ENCODE assay signal across 8 mouse cellular contexts in genomic region chr3:51223556-51223955, GRCm38 (mm10). TPM values are rescaled to one million over a fixed set of nuclear protein-coding genes. Genes with fewer than 3 reads are reported as not detected.
A peak's percentile ranks its signal among the peaks of the same experiment; 100 is the strongest.
DNase-seq lines count a peak whose midpoint lies in the region; ATAC-seq and TF ChIP-seq lines count a peak whose summit lies in the region.

No protein-coding gene starts in this region.

- peaks cover 13% of the 10 kb centered on the region for H3K79me2 ChIP-seq in CH12.LX (replicated peaks; ENCODE audit: control insufficient read depth, extremely low read depth, insufficient read depth, poor library complexity, severe bottlenecking)

- in situ Hi-C loops in CH12.LX (cut with MboI; ENCODE audit: low pct_ligation_motif_present, low pct_unique_long_range_greater_than_20kb, low sequenced_read_pairs), result loop anchor here (25.0 kb wide), 1 partner anchor 786 kb away; the partner anchor contains the start of gene Slc7a11

- peaks cover 0 to 7% of the 10 kb centered on the region in 2 experiments for H3K36me3 ChIP-seq in CH12.LX (replicated peaks in 1 of 2; ENCODE audit: control insufficient read depth in 1 of 2, insufficient read depth in 1 of 2, low read length in 1 of 2)
- no peaks in the 10 kb centered on the region for H3K36me3 ChIP-seq in forebrain, embryonic 14.5 days (ENCODE audit: control insufficient read depth, insufficient read depth, low read length)
- H3K36me3 ChIP-seq in liver, embryonic 12.5 days, result peaks cover 6% of the 10 kb centered on the region

- peak overlapping the region in 2 of 3 experiments; percentile 68 to 85 for H3K4me3 ChIP-seq in CH12.LX (replicated peaks in 1 of 3; ENCODE audit: low read depth in 2 of 3, low read length in 2 of 3, poor library complexity in 1 of 3)
- H3K4me3 ChIP-seq in forebrain, embryonic 14.5 days (ENCODE audit: low read depth, low read length), result peak overlapping the region; percentile 91; the same call in 1 of the 2 replicates
- peak overlapping the region; percentile 99 for H3K4me3 ChIP-seq in liver, embryonic 12.5 days

- DNase-seq in embryo, embryonic 10.5 days (ENCODE audit: low spot score), result peak; percentile 25
- no peak for DNase-seq in embryo, embryonic 11 days
- no peak for DNase-seq in CH12.LX (ENCODE audit: extremely low read depth)
- DNase-seq in forebrain, embryonic 14.5 days (ENCODE audit: low spot score), result peak; percentile 6
- no peak for DNase-seq in Muller cell, postnatal 12 days (ENCODE audit: inconsistent ontology term)
- DNase-seq in spleen, postnatal 10 days (ENCODE audit: low spot score in 2 of 2), result no peak
- DNase-seq in lung, adult 18-20 months, result no peak

- H3K4me1 ChIP-seq in CH12.LX (ENCODE audit: control insufficient read depth in 1 of 2, insufficient read depth in 2 of 2), result peaks cover 6 to 29% of the 10 kb centered on the region in 2 experiments
- H3K4me1 ChIP-seq in forebrain, embryonic 14.5 days (ENCODE audit: control insufficient read depth, insufficient read depth, low read length), result peaks cover 6% of the 10 kb centered on the region; the same call in 1 of the 2 replicates
- peaks cover 43% of the 10 kb centered on the region for H3K4me1 ChIP-seq in liver, embryonic 12.5 days

- H3K9ac ChIP-seq in CH12.LX (ENCODE audit: insufficient read depth, low read depth), result peak overlapping the region; percentile 70; the same call in 1 of the 2 replicates
- no peak overlapping the region for H3K9ac ChIP-seq in forebrain, embryonic 14.5 days (ENCODE audit: low read length)
- H3K9ac ChIP-seq in liver, embryonic 12.5 days, result peak overlapping the region; percentile 100; the same call in 1 of the 2 replicates

- 24% methylated on average over 5 of the region's 5 CpGs for WGBS in forebrain, embryonic 14.5 days
- WGBS in liver, embryonic 12.5 days (ENCODE audit: insufficient replicate concordance), result 37% methylated on average over 5 of the region's 5 CpGs

- no peak for TF ChIP-seq CTCF in CH12.LX (conservative IDR thresholded peaks at IDR 0.05 in 1 of 2, IDR thresholded peaks at IDR 0.05 in 1 of 2; ENCODE audit: low read depth in 2 of 2, low read length in 2 of 2)

- no peak for TF ChIP-seq POLR2A in CH12.LX (IDR thresholded peaks at IDR 0.05; ENCODE audit: low read depth, low read length)

- TF ChIP-seq EP300 in CH12.LX (IDR thresholded peaks at IDR 0.05; ENCODE audit: low read length), result no peak

- H3K27ac ChIP-seq in CH12.LX (ENCODE audit: insufficient read depth, low read depth), result no peak overlapping the region
- no peak overlapping the region for H3K27ac ChIP-seq in forebrain, embryonic 14.5 days (ENCODE audit: low read depth, low read length)
- peak overlapping the region; percentile 98; the same call in 1 of the 2 replicates for H3K27ac ChIP-seq in liver, embryonic 12.5 days

- TF ChIP-seq RAD21 in CH12.LX (IDR thresholded peaks at IDR 0.05; ENCODE audit: low read depth, low read length), result no peak

- dilution Hi-C loops in CH12.LX (cut with MboI; ENCODE audit: extremely low pct_ligation_motif_present, extremely low pct_unique_long_range_greater_than_20kb, low sequenced_read_pairs), result no loop called here

- H3K27me3 ChIP-seq in CH12.LX (replicated peaks), result no peaks in the 10 kb centered on the region
- H3K27me3 ChIP-seq in forebrain, embryonic 14.5 days (replicated peaks; ENCODE audit: control insufficient read depth, insufficient read depth, low read length), result no peaks in the 10 kb centered on the region
- H3K27me3 ChIP-seq in liver, embryonic 12.5 days (replicated peaks), result peaks cover 12% of the 10 kb centered on the region; the same call in 1 of the 2 replicates

- ATAC-seq in forebrain, embryonic 14.5 days, result no peak
- no peak for ATAC-seq in liver, embryonic 12.5 days

- H3K9me3 ChIP-seq in CH12.LX (replicated peaks; ENCODE audit: low read length), result no peaks in the 10 kb centered on the region
- H3K9me3 ChIP-seq in forebrain, embryonic 14.5 days (replicated peaks; ENCODE audit: control insufficient read depth, low read length), result no peaks in the 10 kb centered on the region
- no peaks in the 10 kb centered on the region for H3K9me3 ChIP-seq in liver, embryonic 12.5 days (replicated peaks)

- H3K4me2 ChIP-seq in CH12.LX (ENCODE audit: insufficient read depth, low read depth, poor library complexity, severe bottlenecking), result peak overlapping the region; percentile 95; the same call in 1 of the 2 replicates
- peak overlapping the region; percentile 74 for H3K4me2 ChIP-seq in forebrain, embryonic 14.5 days (ENCODE audit: low read length)
- peak overlapping the region; percentile 93 for H3K4me2 ChIP-seq in liver, embryonic 12.5 days

TF ChIP-seq in CH12.LX, 34 proteins besides CTCF, POLR2A, EP300 and RAD21:
- TF ChIP-seq ZKSCAN1 (IDR thresholded peaks at IDR 0.05; ENCODE audit: borderline replicate concordance, low read depth, low read length) (no peak), BHLHE40 (IDR thresholded peaks at IDR 0.05; ENCODE audit: low read depth, low read length) (no peak), POLR2AphosphoS2 (IDR thresholded peaks at IDR 0.05; ENCODE audit: low read depth, low read length) (no peak), KAT2A (IDR thresholded peaks at IDR 0.05; ENCODE audit: insufficient replicate concordance, low read length) (no peak), ELF1 (IDR thresholded peaks at IDR 0.05; ENCODE audit: low read depth, low read length) (no peak)
TF ChIP-seq in CH12.LX: peak in this region for 0.

RNA-seq across cellular contexts. Expression of gene Noct, which starts 0.7 kb away (rescaled TPM):
- total RNA-seq in CH12.LX (2012; rRNA removed) (8.7 and 10.2 TPM in 2 replicates), CH12.LX (2014; rRNA removed) (13.8 and 14.5 TPM in 2 replicates)
- 9.9 and 12.0 TPM in 2 replicates for polyA plus RNA-seq in CH12.LX (2012; ENCODE audit: insufficient read length, low read depth)
- polyA plus RNA-seq in forebrain, embryonic 14.5 days (2014; fragmentation: Nextera tagmentation; extraction: Ambion mirVana), result 15.6 and 20.8 TPM in 2 replicates
- polyA plus RNA-seq in liver, embryonic 12.5 days (2016; fragmentation: Nextera tagmentation; extraction: Ambion mirVana), result 39.8 and 41.1 TPM in 2 replicates

Comparison
In these comparisons a context has a peak if more than half of its experiments do, and no peak if none do; other contexts are left out.
1. DNase-seq: peak in embryo, embryonic 10.5 days (single experiment) and forebrain, embryonic 14.5 days (single experiment); none in embryo, embryonic 11 days (single experiment), CH12.LX (single experiment), Muller cell, postnatal 12 days (single experiment), spleen, postnatal 10 days (0 of 2) and lung, adult 18-20 months (0 of 2).
2. Peak in every context shown above with its lines, with median percentiles within 50 percentile points of each other: H3K4me2 ChIP-seq and H3K4me3 ChIP-seq.